Mouse (Mus musculus): ENCODE measurements around the gene Sfrp4. TPM values are rescaled to one million over a fixed set of nuclear protein-coding genes. Genes with fewer than 3 reads are reported as not detected.
A peak's percentile ranks its signal among the peaks of the same experiment; 100 is the strongest.

Gene Sfrp4
- total and polyA plus RNA-seq, 2 experiments: 0.02 to 0.09 TPM

- H3K4me1 ChIP-seq (ENCODE audit: control insufficient read depth, insufficient read depth, low read length): peaks cover 6% of the 10 kb centered on the region; the same call in 1 of the 2 replicates
- 28% methylated on average over 30 of the region's 30 CpGs for WGBS
- H3K79me2 ChIP-seq (ENCODE audit: control insufficient read depth, insufficient read depth, low read length): no peaks in the 10 kb centered on the region
- no peak for DNase-seq (ENCODE audit: extremely low read depth, low read depth, low spot score)
- H3K4me3 ChIP-seq (ENCODE audit: insufficient read depth, low read depth, low read length): peak overlapping the region; percentile 51; the same call in 1 of the 2 replicates
- no peaks in the 10 kb centered on the region for H3K36me3 ChIP-seq (ENCODE audit: control insufficient read depth, insufficient read depth, low read length)
- H3K27me3 ChIP-seq (ENCODE audit: control insufficient read depth, insufficient read depth, low read length): peaks cover 5% of the 10 kb centered on the region
- TF ChIP-seq POLR2A (IDR thresholded peaks at IDR 0.05; ENCODE audit: extremely low read depth, insufficient read depth, low read length) (no peak), CTCF (IDR thresholded peaks at IDR 0.05; ENCODE audit: low read depth, low read length) (no peak)
- H3K27ac ChIP-seq (replicated peaks; ENCODE audit: insufficient read depth, low read depth, low read length): no peak overlapping the region
- H3K9ac ChIP-seq (ENCODE audit: low read depth, low read length): peak overlapping the region; percentile 32; the same call in 1 of the 2 replicates
Observed at GRCm38 (mm10) chr13:19623228-19623905, 463 bp downstream of the Sfrp4 start.

DNA sequence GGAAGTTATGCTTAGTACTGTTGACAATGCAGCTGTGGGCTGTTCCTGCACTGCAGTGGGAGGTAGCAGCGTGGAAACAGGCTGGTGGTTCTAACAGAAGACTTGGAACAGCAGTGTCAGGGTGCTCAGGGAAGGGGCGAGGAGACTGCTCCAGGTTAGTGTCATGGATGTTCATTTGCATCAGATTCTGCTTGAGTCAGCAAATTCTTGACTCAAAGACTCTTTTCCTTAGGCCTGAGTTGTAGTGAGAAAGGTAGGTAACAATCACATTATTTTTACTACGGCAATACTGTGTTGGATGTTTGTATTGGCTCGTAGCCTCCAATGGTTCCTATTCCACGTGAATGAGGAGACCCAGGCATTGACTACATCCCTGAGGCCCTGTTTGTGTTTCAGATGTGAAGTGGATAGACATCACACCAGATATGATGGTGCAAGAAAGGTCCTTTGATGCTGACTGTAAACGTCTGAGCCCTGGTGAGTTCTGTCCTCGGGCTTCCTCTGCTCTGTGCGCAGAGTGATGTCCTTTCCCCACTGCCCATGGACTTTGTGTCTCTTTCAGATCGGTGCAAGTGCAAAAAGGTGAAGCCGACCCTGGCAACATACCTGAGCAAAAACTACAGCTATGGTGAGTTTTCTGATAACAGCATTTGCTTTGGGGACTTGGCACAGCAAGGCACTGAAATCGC is 1.9 kb downstream of the Sfrp4 start:
- DNase-seq (ENCODE audit: extremely low read depth, low read depth, low spot score): no peak
- Histone ChIP-seq H3K27ac (replicated peaks; ENCODE audit: insufficient read depth, low read depth, low read length) (no peak overlapping the region), H3K27me3 (ENCODE audit: control insufficient read depth, insufficient read depth, low read length) (no peaks in the 10 kb centered on the region), H3K9ac (ENCODE audit: low read depth, low read length) (no peak overlapping the region), H3K79me2 (ENCODE audit: control insufficient read depth, insufficient read depth, low read length) (no peaks in the 10 kb centered on the region), H3K4me3 (ENCODE audit: insufficient read depth, low read depth, low read length) (no peak overlapping the region), H3K4me1 (ENCODE audit: control insufficient read depth, insufficient read depth, low read length) (0 out of 2 replicates have a peak, but pooled peaks cover 3% of the 10 kb centered on the region), H3K36me3 (ENCODE audit: control insufficient read depth, insufficient read depth, low read length) (no peaks in the 10 kb centered on the region)
- 71% methylated on average over 11 of the region's 11 CpGs for WGBS
- TF ChIP-seq CTCF (IDR thresholded peaks at IDR 0.05; ENCODE audit: low read depth, low read length) (no peak), POLR2A (IDR thresholded peaks at IDR 0.05; ENCODE audit: extremely low read depth, insufficient read depth, low read length) (no peak)

DNA sequence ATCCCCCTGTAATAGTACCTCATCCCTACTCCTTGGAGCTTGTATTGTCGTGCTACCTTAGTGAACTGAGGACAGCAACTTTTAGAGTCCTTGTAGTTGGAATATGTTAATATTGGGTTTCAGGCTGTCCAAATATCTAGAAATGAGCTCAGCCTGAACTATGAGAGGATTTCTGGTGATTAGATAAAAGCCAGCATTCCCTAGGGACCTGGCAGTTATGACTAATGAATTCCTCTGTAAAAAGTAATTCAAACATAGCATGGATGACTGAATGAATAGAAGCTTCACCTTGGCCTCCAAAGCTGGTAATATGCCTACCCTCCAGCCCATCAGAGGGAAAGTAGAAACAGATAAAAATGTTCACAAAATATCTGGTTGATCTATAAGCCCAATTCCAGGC is 3.6 kb downstream of the Sfrp4 start:
- H3K79me2 ChIP-seq (ENCODE audit: control insufficient read depth, insufficient read depth, low read length): no peaks in the 10 kb centered on the region
- H3K36me3 ChIP-seq (ENCODE audit: control insufficient read depth, insufficient read depth, low read length): no peaks in the 10 kb centered on the region
- H3K27me3 ChIP-seq (ENCODE audit: control insufficient read depth, insufficient read depth, low read length): no peaks in the 10 kb centered on the region
- TF ChIP-seq POLR2A (IDR thresholded peaks at IDR 0.05; ENCODE audit: extremely low read depth, insufficient read depth, low read length): no peak
- no peak for TF ChIP-seq CTCF (IDR thresholded peaks at IDR 0.05; ENCODE audit: low read depth, low read length)
- 86% methylated on average over 1 of the region's 1 CpGs for WGBS
- H3K27ac ChIP-seq (replicated peaks; ENCODE audit: insufficient read depth, low read depth, low read length): no peak overlapping the region
- 0 out of 2 replicates have a peak, but pooled peaks cover 3% of the 10 kb centered on the region for H3K4me1 ChIP-seq (ENCODE audit: control insufficient read depth, insufficient read depth, low read length)
- no peak overlapping the region for H3K9ac ChIP-seq (ENCODE audit: low read depth, low read length)
- no peak for DNase-seq (ENCODE audit: extremely low read depth, low read depth, low spot score)
- no peak overlapping the region for H3K4me3 ChIP-seq (ENCODE audit: insufficient read depth, low read depth, low read length)

GRCm38 (mm10) chr13:19630768-19631709 is 8.1 kb downstream of the Sfrp4 start:
- H3K4me1 ChIP-seq (ENCODE audit: control insufficient read depth, insufficient read depth, low read length): no peaks in the 10 kb centered on the region

GRCm38 (mm10) chr13:19636131-19636530 is 13.2 kb downstream of the Sfrp4 start:
- Histone ChIP-seq H3K27ac (replicated peaks; ENCODE audit: insufficient read depth, low read depth, low read length) (no peak overlapping the region), H3K4me3 (ENCODE audit: insufficient read depth, low read depth, low read length) (no peak overlapping the region), H3K4me1 (ENCODE audit: control insufficient read depth, insufficient read depth, low read length) (no peaks in the 10 kb centered on the region), H3K9ac (ENCODE audit: low read depth, low read length) (no peak overlapping the region), H3K27me3 (ENCODE audit: control insufficient read depth, insufficient read depth, low read length) (no peaks in the 10 kb centered on the region), H3K79me2 (ENCODE audit: control insufficient read depth, insufficient read depth, low read length) (no peaks in the 10 kb centered on the region), H3K36me3 (ENCODE audit: control insufficient read depth, insufficient read depth, low read length) (no peaks in the 10 kb centered on the region)
- peak; percentile 10 for DNase-seq (ENCODE audit: extremely low read depth, low read depth, low spot score)
- 59% methylated on average over 4 of the region's 4 CpGs for WGBS
- TF ChIP-seq POLR2A (IDR thresholded peaks at IDR 0.05; ENCODE audit: extremely low read depth, insufficient read depth, low read length): no peak
- peak; percentile 13; the same call in 1 of the 2 replicates for TF ChIP-seq CTCF (IDR thresholded peaks at IDR 0.05; ENCODE audit: low read depth, low read length)

More at GRCm38 (mm10) chr13:19630768-19631709, 8.1 kb downstream of the Sfrp4 start:
- Histone ChIP-seq H3K4me3 (ENCODE audit: insufficient read depth, low read depth, low read length) (no peak overlapping the region), H3K36me3 (ENCODE audit: control insufficient read depth, insufficient read depth, low read length) (no peaks in the 10 kb centered on the region), H3K27me3 (ENCODE audit: control insufficient read depth, insufficient read depth, low read length) (no peaks in the 10 kb centered on the region), H3K9ac (ENCODE audit: low read depth, low read length) (no peak overlapping the region), H3K27ac (replicated peaks; ENCODE audit: insufficient read depth, low read depth, low read length) (no peak overlapping the region), H3K79me2 (ENCODE audit: control insufficient read depth, insufficient read depth, low read length) (no peaks in the 10 kb centered on the region)
- TF ChIP-seq CTCF (IDR thresholded peaks at IDR 0.05; ENCODE audit: low read depth, low read length) (no peak), POLR2A (IDR thresholded peaks at IDR 0.05; ENCODE audit: extremely low read depth, insufficient read depth, low read length) (no peak)
- 95% methylated on average over 5 of the region's 5 CpGs for WGBS
- no peak for DNase-seq (ENCODE audit: extremely low read depth, low read depth, low spot score)

Measured in liver, adult 2 months (tissue).